Mouse (Mus musculus): ENCODE measurements around the gene Syt14. TPM values are rescaled to one million over a fixed set of nuclear protein-coding genes. Genes with fewer than 3 reads are reported as not detected.
A peak's percentile ranks its signal among the peaks of the same experiment; 100 is the strongest.

Syt14 gene
- polyA plus RNA-seq, 1 experiment from 2014 or later: 1.4 TPM

GRCm38 (mm10) chr1:193011000-193011769, 24.4 kb downstream of the Syt14 start:
- no peak overlapping the region for H3K9ac ChIP-seq
- no peak overlapping the region for H3K4me3 ChIP-seq (ENCODE audit: low read depth, low read length)
- WGBS: 79% methylated on average over 3 of the region's 3 CpGs
- ATAC-seq (ENCODE audit: insufficient read depth) (no peak), DNase-seq (no peak)
- no peaks in the 10 kb centered on the region for H3K4me1 ChIP-seq (ENCODE audit: insufficient read depth)
- H3K9me3 ChIP-seq (ENCODE audit: low read depth, low read length): no peaks in the 10 kb centered on the region
- TF ChIP-seq CTCF (IDR thresholded peaks at IDR 0.05; ENCODE audit: low read depth): no peak
- no peaks in the 10 kb centered on the region for H3K27me3 ChIP-seq (ENCODE audit: insufficient read depth, low read length)
- no peaks in the 10 kb centered on the region for H3K36me3 ChIP-seq (ENCODE audit: insufficient read depth)
- no peak overlapping the region for H3K27ac ChIP-seq (ENCODE audit: low read depth)
- no peak overlapping the region for H3K4me2 ChIP-seq

DNA sequence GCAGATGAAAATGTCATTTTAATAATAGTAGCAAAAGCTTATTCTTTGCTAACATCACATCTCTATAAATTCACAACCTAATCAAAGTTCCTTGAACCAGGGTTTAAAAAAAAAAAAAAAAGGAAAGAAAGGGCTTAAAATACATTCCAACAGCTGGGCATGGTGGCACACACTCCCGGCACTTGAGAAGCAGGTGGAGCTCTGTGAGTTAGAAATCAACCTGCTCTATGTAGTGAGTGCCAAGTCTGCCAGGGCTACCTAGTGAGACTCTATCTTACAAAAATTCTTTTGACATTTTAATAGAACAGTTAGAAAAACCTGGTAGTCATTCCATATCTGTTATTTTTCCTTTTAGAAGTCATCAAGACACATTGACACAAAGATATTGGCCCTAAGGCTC, 31.0 kb downstream of the Syt14 start:
- DNase-seq: no peak
- Histone ChIP-seq H3K4me3 (ENCODE audit: low read depth, low read length) (no peak overlapping the region), H3K9ac (no peak overlapping the region), H3K4me2 (no peak overlapping the region), H3K4me1 (ENCODE audit: insufficient read depth) (no peaks in the 10 kb centered on the region), H3K9me3 (ENCODE audit: low read depth, low read length) (no peaks in the 10 kb centered on the region), H3K36me3 (ENCODE audit: insufficient read depth) (no peaks in the 10 kb centered on the region), H3K27ac (ENCODE audit: low read depth) (no peak overlapping the region), H3K27me3 (ENCODE audit: insufficient read depth, low read length) (no peaks in the 10 kb centered on the region)
- TF ChIP-seq CTCF (IDR thresholded peaks at IDR 0.05; ENCODE audit: low read depth): no peak
- no peak for ATAC-seq (ENCODE audit: insufficient read depth)
- WGBS: 79% methylated on average over 1 of the region's 1 CpGs

DNA sequence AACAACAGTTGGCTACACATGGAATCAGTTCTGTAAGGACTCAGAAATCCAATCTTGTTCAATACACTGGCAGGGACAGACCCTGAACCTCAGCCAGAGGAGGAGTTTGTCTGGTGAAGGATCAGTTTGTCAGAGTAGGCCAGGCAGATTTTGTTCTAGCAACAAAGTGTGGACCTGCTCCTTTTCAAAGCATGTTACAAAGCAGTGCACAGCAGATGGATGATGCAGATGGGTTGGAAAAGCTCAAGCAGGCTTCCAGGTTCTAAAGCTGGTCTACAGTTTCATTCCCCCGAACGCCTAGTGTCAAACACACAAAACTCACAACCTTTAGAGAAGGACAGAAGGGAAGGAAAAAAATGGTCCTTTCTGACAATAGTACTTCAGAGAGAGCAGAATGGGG, 31.6 kb downstream of the Syt14 start:
- no peak overlapping the region for H3K4me2 ChIP-seq
- no peak for TF ChIP-seq CTCF (IDR thresholded peaks at IDR 0.05; ENCODE audit: low read depth)
- no peak overlapping the region for H3K9ac ChIP-seq
- 92% methylated on average over 2 of the region's 2 CpGs for WGBS
- H3K9me3 ChIP-seq (ENCODE audit: low read depth, low read length): no peaks in the 10 kb centered on the region
- H3K4me1 ChIP-seq (ENCODE audit: insufficient read depth): no peaks in the 10 kb centered on the region
- H3K27ac ChIP-seq (ENCODE audit: low read depth): no peak overlapping the region
- no peak overlapping the region for H3K4me3 ChIP-seq (ENCODE audit: low read depth, low read length)
- no peaks in the 10 kb centered on the region for H3K36me3 ChIP-seq (ENCODE audit: insufficient read depth)
- H3K27me3 ChIP-seq (ENCODE audit: insufficient read depth, low read length): no peaks in the 10 kb centered on the region
- ATAC-seq (ENCODE audit: insufficient read depth) (no peak), DNase-seq (no peak)

GRCm38 (mm10) chr1:193002307-193002706, 33.3 kb downstream of the Syt14 start:
- H3K4me3 ChIP-seq (ENCODE audit: low read depth, low read length): no peak overlapping the region
- no peaks in the 10 kb centered on the region for H3K27me3 ChIP-seq (ENCODE audit: insufficient read depth, low read length)
- no peak overlapping the region for H3K9ac ChIP-seq
- H3K9me3 ChIP-seq (ENCODE audit: low read depth, low read length): no peaks in the 10 kb centered on the region
- ATAC-seq (ENCODE audit: insufficient read depth) (no peak), DNase-seq (no peak)
- H3K4me1 ChIP-seq (ENCODE audit: insufficient read depth): no peaks in the 10 kb centered on the region
- no peak overlapping the region for H3K27ac ChIP-seq (ENCODE audit: low read depth)
- H3K4me2 ChIP-seq: no peak overlapping the region
- WGBS: 83% methylated on average over 4 of the region's 4 CpGs
- TF ChIP-seq CTCF (IDR thresholded peaks at IDR 0.05; ENCODE audit: low read depth): no peak
- no peaks in the 10 kb centered on the region for H3K36me3 ChIP-seq (ENCODE audit: insufficient read depth)

DNA sequence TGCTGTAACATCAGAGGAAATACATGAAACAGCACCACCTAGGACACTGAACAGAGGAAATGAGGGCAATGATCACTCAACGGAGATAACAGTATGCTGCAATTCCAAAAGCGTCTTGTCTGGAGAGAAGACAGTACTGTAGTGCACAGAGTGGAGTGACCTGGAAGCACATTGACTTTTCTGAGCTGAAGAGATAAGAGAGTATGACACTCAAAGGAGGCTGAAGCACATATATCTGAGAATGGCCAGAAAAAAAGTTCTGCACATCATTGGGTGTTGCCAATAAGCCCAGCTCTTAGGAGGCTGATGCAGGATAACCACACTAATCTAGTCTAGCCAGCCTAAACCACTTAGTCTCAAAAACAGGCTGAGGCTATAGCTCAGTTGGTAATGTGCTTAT, 34.0 kb downstream of the Syt14 start:
- no peaks in the 10 kb centered on the region for H3K4me1 ChIP-seq (ENCODE audit: insufficient read depth)
- ATAC-seq (ENCODE audit: insufficient read depth) (peak; percentile 68), DNase-seq (no peak)
- 71% methylated on average over 2 of the region's 2 CpGs for WGBS
- no peak overlapping the region for H3K9ac ChIP-seq
- no peak for TF ChIP-seq CTCF (IDR thresholded peaks at IDR 0.05; ENCODE audit: low read depth)
- H3K27me3 ChIP-seq (ENCODE audit: insufficient read depth, low read length): no peaks in the 10 kb centered on the region
- no peaks in the 10 kb centered on the region for H3K36me3 ChIP-seq (ENCODE audit: insufficient read depth)
- no peaks in the 10 kb centered on the region for H3K9me3 ChIP-seq (ENCODE audit: low read depth, low read length)
- no peak overlapping the region for H3K4me3 ChIP-seq (ENCODE audit: low read depth, low read length)
- H3K27ac ChIP-seq (ENCODE audit: low read depth): peak overlapping the region; percentile 36; the same call in 1 of the 2 replicates
- H3K4me2 ChIP-seq: no peak overlapping the region

GRCm38 (mm10) chr1:193000908-193001307, 34.7 kb downstream of the Syt14 start:
- no peak overlapping the region for H3K4me3 ChIP-seq (ENCODE audit: low read depth, low read length)
- peak overlapping the region; percentile 36; the same call in 1 of the 2 replicates for H3K27ac ChIP-seq (ENCODE audit: low read depth)
- no peaks in the 10 kb centered on the region for H3K9me3 ChIP-seq (ENCODE audit: low read depth, low read length)
- H3K9ac ChIP-seq: no peak overlapping the region
- TF ChIP-seq CTCF (IDR thresholded peaks at IDR 0.05; ENCODE audit: low read depth): peak; percentile 55
- H3K27me3 ChIP-seq (ENCODE audit: insufficient read depth, low read length): no peaks in the 10 kb centered on the region
- DNase-seq (peak; percentile 59), ATAC-seq (ENCODE audit: insufficient read depth) (no peak)
- no peaks in the 10 kb centered on the region for H3K4me1 ChIP-seq (ENCODE audit: insufficient read depth)
- H3K36me3 ChIP-seq (ENCODE audit: insufficient read depth): no peaks in the 10 kb centered on the region
- H3K4me2 ChIP-seq: no peak overlapping the region

GRCm38 (mm10) chr1:192994179-192994873, 41.2 kb downstream of the Syt14 start:
- H3K4me2 ChIP-seq: no peak overlapping the region
- no peak overlapping the region for H3K9ac ChIP-seq
- DNase-seq: no peak
- 64% methylated on average over 2 of the region's 2 CpGs for WGBS
- no peaks in the 10 kb centered on the region for H3K27me3 ChIP-seq (ENCODE audit: insufficient read depth, low read length)
- H3K9me3 ChIP-seq (ENCODE audit: low read depth, low read length): no peaks in the 10 kb centered on the region
- H3K4me1 ChIP-seq (ENCODE audit: insufficient read depth): no peaks in the 10 kb centered on the region
- H3K4me3 ChIP-seq (ENCODE audit: low read depth, low read length): no peak overlapping the region
- no peak overlapping the region for H3K27ac ChIP-seq (ENCODE audit: low read depth)
- TF ChIP-seq CTCF (IDR thresholded peaks at IDR 0.05; ENCODE audit: low read depth): no peak
- no peak for ATAC-seq (ENCODE audit: insufficient read depth)
- no peaks in the 10 kb centered on the region for H3K36me3 ChIP-seq (ENCODE audit: insufficient read depth)

Measured in lung, embryonic 14.5 days (tissue).